Mouse (Mus musculus) kidney, adult 2 months (tissue): ENCODE data around the gene Serpinb1c. TPM values are rescaled to one million over a fixed set of nuclear protein-coding genes. Genes with fewer than 3 reads are reported as not detected.

Experiments used
- DNase-seq: peaks from one replicate; pipeline ENCODE4 v3.0.0; 2021
- H3K27ac ChIP-seq: fragments of 200-500 bp; 2 replicates; pipeline ENCODE4 v1.5.1; 2012; ENCODE audit warnings: low read depth, low read length, control low read depth, inconsistent platforms; ENCODE audit not compliant: insufficient read depth
- H3K27me3 ChIP-seq: fragments of 200-500 bp; replicated peaks from 2 replicates; pipeline ENCODE4 v1.6.1; 2012; ENCODE audit warnings: mild to moderate bottlenecking, moderate library complexity, low read length, inconsistent platforms; ENCODE audit not compliant: control insufficient read depth, insufficient read depth
- H3K36me3 ChIP-seq: fragments of 200-500 bp; 2 replicates; pipeline ENCODE4 v1.6.1; 2012; ENCODE audit warnings: mild to moderate bottlenecking, moderate library complexity, low read length, inconsistent platforms; ENCODE audit not compliant: control insufficient read depth, insufficient read depth
- H3K4me1 ChIP-seq: fragments of 200-500 bp; 2 replicates; pipeline ENCODE4 v1.6.1; 2011; ENCODE audit warnings: low read length; ENCODE audit not compliant: control insufficient read depth, insufficient read depth
- H3K4me3 ChIP-seq: fragments of 200-500 bp; 2 replicates; pipeline ENCODE4 v1.5.1; 2011; ENCODE audit warnings: mild to moderate bottlenecking, low read depth, low read length, control low read depth; ENCODE audit not compliant: insufficient read depth
- CTCF ChIP-seq: fragments of 200-500 bp; conservative IDR thresholded peaks from 2 replicates; pipeline ENCODE4 v1.5.1; 2011; ENCODE audit warnings: low read depth, mild to moderate bottlenecking, control low read depth, low read length, moderate library complexity, mixed read lengths; ENCODE audit not compliant: insufficient read depth, insufficient read length
- POLR2A ChIP-seq: fragments of 200-500 bp; IDR thresholded peaks from one replicate; pipeline ENCODE4 v1.6.1; 2011; ENCODE audit warnings: low read depth, low read length, control low read depth
- WGBS: fragments of 180-500 bp; shearing (Covaris S2); methylation state at CpG from one replicate; pipeline ENCODE4 v1.1.7; 2018; 5-methylcytosine and 5-hydroxymethylcytosine counted together
- polyA plus RNA-seq: library from polyadenylated mRNA; depleted of rRNA; stranded (reverse); fragments of >200 nt; gene quantifications from 2 replicates; pipeline ENCODE4 v1.2.3, GENCODE M21; 2012

Serpinb1c gene
- polyA plus RNA-seq, 1 experiment = 0.11 TPM

- Histone ChIP-seq H3K36me3 (no peaks in the 10 kb centered on the region), H3K27me3 (no peaks in the 10 kb centered on the region), H3K4me1 (peaks cover 13% of the 10 kb centered on the region), H3K27ac (peak overlapping the region; percentile 66; the same call in 1 of the 2 replicates), H3K4me3 (no peak overlapping the region)
- TF ChIP-seq POLR2A (no peak), CTCF (no peak)
- DNase-seq = peak; percentile 1
Measured at GRCm38 (mm10) chr13:32849531-32850123, 48.4 kb downstream of the Serpinb1c start.

GRCm38 (mm10) chr13:32849092-32849491 is 48.9 kb downstream of the Serpinb1c start:
- Histone ChIP-seq H3K4me1 (peaks cover 13% of the 10 kb centered on the region), H3K36me3 (no peaks in the 10 kb centered on the region), H3K4me3 (no peak overlapping the region), H3K27ac (peak overlapping the region; percentile 66; the same call in 1 of the 2 replicates), H3K27me3 (no peaks in the 10 kb centered on the region)
- DNase-seq = peak; percentile 83
- 11% methylated on average over 4 of the region's 4 CpGs for WGBS
- TF ChIP-seq CTCF (no peak), POLR2A (no peak)

DNA sequence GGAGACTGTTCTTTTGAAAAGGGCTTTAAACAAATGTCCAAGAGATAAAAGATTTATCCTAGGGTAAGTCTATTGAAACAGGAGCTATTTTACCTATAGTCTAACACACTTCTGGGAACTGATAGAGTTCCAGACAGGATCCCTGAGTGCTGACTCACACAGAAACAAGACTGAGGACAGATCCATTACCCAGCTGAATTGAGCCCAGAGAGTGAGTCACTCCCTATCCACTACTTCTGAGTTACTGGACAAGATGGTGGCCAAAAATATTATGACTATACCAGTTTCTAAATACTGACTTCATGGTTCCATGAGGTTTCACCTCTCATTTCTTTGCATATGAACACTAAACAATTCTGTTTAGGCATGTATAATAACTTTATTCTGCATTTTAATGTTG is 51.8 kb downstream of the Serpinb1c start:
- Histone ChIP-seq H3K27me3 (no peaks in the 10 kb centered on the region), H3K4me3 (no peak overlapping the region), H3K36me3 (no peaks in the 10 kb centered on the region), H3K27ac (no peak overlapping the region), H3K4me1 (peaks cover 13% of the 10 kb centered on the region)
- no peak for DNase-seq
- TF ChIP-seq POLR2A (no peak), CTCF (no peak)

DNA sequence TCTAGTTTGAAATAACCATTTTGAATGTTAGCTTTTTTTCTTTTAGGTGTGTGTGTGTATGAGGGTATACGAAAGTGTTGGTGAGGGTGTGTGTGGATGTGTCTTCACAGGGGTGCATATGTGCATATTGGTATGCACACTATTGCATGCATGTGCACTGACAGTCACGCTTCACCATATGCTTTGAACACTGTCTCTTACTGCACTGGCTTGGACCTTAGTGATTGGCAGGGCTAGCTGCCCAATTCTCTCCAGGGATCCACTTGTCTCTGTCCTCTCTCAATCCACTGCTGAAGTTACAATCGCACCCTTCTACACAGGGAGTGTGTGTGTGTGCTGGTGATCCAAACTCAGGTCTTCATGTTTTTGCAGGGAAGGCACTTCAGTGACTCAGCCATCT is 56.7 kb downstream of the Serpinb1c start:
- TF ChIP-seq CTCF (no peak), POLR2A (no peak)
- no peaks in the 10 kb centered on the region for H3K4me1 ChIP-seq
- WGBS = 92% methylated on average over 3 of the region's 3 CpGs
- no peak overlapping the region for H3K4me3 ChIP-seq
- no peaks in the 10 kb centered on the region for H3K36me3 ChIP-seq
- no peaks in the 10 kb centered on the region for H3K27me3 ChIP-seq
- no peak overlapping the region for H3K27ac ChIP-seq
- no peak for DNase-seq

DNA sequence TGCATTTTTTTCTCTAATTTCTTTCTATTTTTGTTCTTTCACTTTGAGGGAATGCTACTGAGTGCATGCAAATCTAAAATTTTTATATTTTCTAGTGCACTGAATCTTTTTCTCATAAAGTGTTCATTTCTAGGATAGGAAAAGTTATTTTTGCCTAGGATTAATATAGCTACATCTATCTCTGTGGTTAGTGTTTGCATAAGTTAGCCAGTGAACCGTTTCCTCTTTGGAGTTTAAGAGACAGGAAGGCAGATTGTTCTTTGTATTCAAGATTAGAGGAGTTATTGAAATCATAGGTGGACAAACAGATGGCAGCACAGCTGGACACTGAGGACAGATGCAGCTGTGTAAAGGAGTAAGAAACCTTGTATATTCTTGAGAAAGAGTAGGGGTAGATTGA is 58.7 kb downstream of the Serpinb1c start:
- 51% methylated on average over 1 of the region's 1 CpGs for WGBS
- Histone ChIP-seq H3K4me1 (no peaks in the 10 kb centered on the region), H3K27ac (no peak overlapping the region), H3K4me3 (no peak overlapping the region), H3K27me3 (no peaks in the 10 kb centered on the region), H3K36me3 (no peaks in the 10 kb centered on the region)
- TF ChIP-seq POLR2A (no peak), CTCF (no peak)
- DNase-seq = no peak

- no peak overlapping the region for H3K27ac ChIP-seq
- no peaks in the 10 kb centered on the region for H3K4me1 ChIP-seq
- H3K36me3 ChIP-seq = no peaks in the 10 kb centered on the region
- H3K4me3 ChIP-seq = no peak overlapping the region
- 93% methylated on average over 5 of the region's 5 CpGs for WGBS
- no peaks in the 10 kb centered on the region for H3K27me3 ChIP-seq
- TF ChIP-seq POLR2A (no peak), CTCF (no peak)
- DNase-seq = no peak
Measured at GRCm38 (mm10) chr13:32834513-32834912, 63.5 kb downstream of the Serpinb1c start.

GRCm38 (mm10) chr13:32833237-32833636 is 64.8 kb downstream of the Serpinb1c start:
- DNase-seq = no peak
- H3K36me3 ChIP-seq = no peaks in the 10 kb centered on the region
- no peaks in the 10 kb centered on the region for H3K4me1 ChIP-seq
- WGBS = 74% methylated on average over 6 of the region's 6 CpGs
- no peak overlapping the region for H3K27ac ChIP-seq
- no peak overlapping the region for H3K4me3 ChIP-seq
- TF ChIP-seq CTCF (no peak), POLR2A (no peak)
- no peaks in the 10 kb centered on the region for H3K27me3 ChIP-seq
